Mouse (Mus musculus) small intestine, adult 2 months (tissue): ENCODE measurements around the gene Afap1. TPM values are rescaled to one million over a fixed set of nuclear protein-coding genes. Genes with fewer than 3 reads are reported as not detected.
A peak's percentile ranks its signal among the peaks of the same experiment; 100 is the strongest.

Source experiments
- H3K27ac ChIP-seq: fragments of 200-500 bp; 2 replicates; pipeline ENCODE4 v1.5.1; 2012; ENCODE audit warnings: low read depth, low read length, control low read depth, inconsistent platforms; ENCODE audit not compliant: insufficient read depth
- H3K27me3 ChIP-seq: fragments of 200-500 bp; 2 replicates; pipeline ENCODE4 v1.6.1; 2012; ENCODE audit warnings: mild to moderate bottlenecking, moderate library complexity, low read length, inconsistent platforms; ENCODE audit not compliant: control insufficient read depth, insufficient read depth
- H3K36me3 ChIP-seq: fragments of 200-500 bp; 2 replicates; pipeline ENCODE4 v1.6.1; 2012; ENCODE audit warnings: mild to moderate bottlenecking, low read length, control low read depth, inconsistent platforms; ENCODE audit not compliant: control insufficient read depth, insufficient read depth
- H3K4me1 ChIP-seq: fragments of 200-500 bp; 2 replicates; pipeline ENCODE4 v1.6.1; 2012; ENCODE audit warnings: low read length, inconsistent platforms, mixed read lengths; ENCODE audit not compliant: control insufficient read depth, insufficient read depth, insufficient read length
- H3K4me3 ChIP-seq: fragments of 200-500 bp; 2 replicates; pipeline ENCODE4 v1.5.1; 2012; ENCODE audit warnings: low read depth, mild to moderate bottlenecking, control low read depth, inconsistent platforms, low read length, moderate library complexity
- CTCF ChIP-seq: fragments of 200-500 bp; IDR thresholded peaks from 2 replicates; pipeline ENCODE4 v1.5.1; 2012; ENCODE audit warnings: low read depth, mild to moderate bottlenecking, control low read depth, inconsistent platforms, low read length, moderate library complexity, mixed read lengths; ENCODE audit not compliant: insufficient replicate concordance, insufficient read length; ENCODE audit errors: extremely low read depth
- POLR2A ChIP-seq: fragments of 200-500 bp; IDR thresholded peaks from 2 replicates; pipeline ENCODE4 v1.6.1; 2012; ENCODE audit warnings: low read depth, mild to moderate bottlenecking, control low read depth, inconsistent platforms, low read length, moderate library complexity
- WGBS: fragments of 180-500 bp; shearing (Covaris S2); methylation state at CpG from one replicate; pipeline ENCODE4 v1.1.7; 2018; 5-methylcytosine and 5-hydroxymethylcytosine counted together
- polyA plus RNA-seq: library from polyadenylated mRNA; depleted of rRNA; stranded (reverse); fragments of >200 nt; gene quantifications from 2 replicates; pipeline ENCODE4 v1.2.3, GENCODE M21; 2012

The Afap1 gene
- polyA plus RNA-seq, 1 experiment = 3.0 TPM

GRCm38 (mm10) chr5:36021091-36021490 is 128.0 kb downstream of the Afap1 start:
- WGBS = 83% methylated on average over 3 of the region's 3 CpGs
- Histone ChIP-seq H3K27ac (no peak overlapping the region), H3K4me1 (no peaks in the 10 kb centered on the region), H3K4me3 (no peak overlapping the region), H3K27me3 (no peaks in the 10 kb centered on the region), H3K36me3 (no peaks in the 10 kb centered on the region)
- no peak for TF ChIP-seq POLR2A
- no peak for TF ChIP-seq CTCF

GRCm38 (mm10) chr5:36022361-36022760 is 129.2 kb downstream of the Afap1 start:
- Histone ChIP-seq H3K4me3 (no peak overlapping the region), H3K4me1 (no peaks in the 10 kb centered on the region), H3K27ac (no peak overlapping the region), H3K36me3 (no peaks in the 10 kb centered on the region), H3K27me3 (no peaks in the 10 kb centered on the region)
- TF ChIP-seq POLR2A (no peak), CTCF (no peak)
- WGBS = 100% methylated on average over 1 of the region's 1 CpGs

- WGBS = 87% methylated on average over 9 of the region's 9 CpGs
- Histone ChIP-seq H3K36me3 (no peaks in the 10 kb centered on the region), H3K4me1 (no peaks in the 10 kb centered on the region), H3K27ac (no peak overlapping the region), H3K4me3 (no peak overlapping the region), H3K27me3 (no peaks in the 10 kb centered on the region)
- no peak for TF ChIP-seq CTCF
These were observed 131.0 kb downstream of the Afap1 start for GRCm38 (mm10) chr5:36024003-36024685.

- Histone ChIP-seq H3K27me3 (no peaks in the 10 kb centered on the region), H3K4me1 (no peaks in the 10 kb centered on the region), H3K36me3 (no peaks in the 10 kb centered on the region), H3K4me3 (no peak overlapping the region), H3K27ac (no peak overlapping the region)
- 90% methylated on average over 4 of the region's 4 CpGs for WGBS
- no peak for TF ChIP-seq CTCF
- TF ChIP-seq POLR2A = no peak
These were observed 132.0 kb downstream of the Afap1 start for GRCm38 (mm10) chr5:36025076-36025475.

- Histone ChIP-seq H3K27ac (no peak overlapping the region), H3K4me3 (no peak overlapping the region)
- WGBS = 54% methylated on average over 8 of the region's 8 CpGs
These were observed 140.7 kb downstream of the Afap1 start for GRCm38 (mm10) chr5:36033531-36034426.

GRCm38 (mm10) chr5:36039596-36039995 is 146.5 kb downstream of the Afap1 start:
- TF ChIP-seq POLR2A = no peak
- no peak for TF ChIP-seq CTCF
- Histone ChIP-seq H3K27ac (no peak overlapping the region), H3K4me1 (no peaks in the 10 kb centered on the region), H3K36me3 (no peaks in the 10 kb centered on the region), H3K4me3 (no peak overlapping the region), H3K27me3 (no peaks in the 10 kb centered on the region)
- WGBS = 94% methylated on average over 5 of the region's 5 CpGs

More at GRCm38 (mm10) chr5:36033531-36034426, 140.7 kb downstream of the Afap1 start:
- TF ChIP-seq POLR2A (no peak), CTCF (peak; percentile 66; the same call in 1 of the 2 replicates)
- H3K36me3 ChIP-seq = no peaks in the 10 kb centered on the region
- no peaks in the 10 kb centered on the region for H3K27me3 ChIP-seq
- no peaks in the 10 kb centered on the region for H3K4me1 ChIP-seq
